Mouse (Mus musculus) left cerebral cortex, adult 2 months (tissue): ENCODE measurements around the gene Cks1brt. TPM values are rescaled to one million over a fixed set of nuclear protein-coding genes. Genes with fewer than 3 reads are reported as not detected.

Experiments
- DNase-seq, 2 experiments: peaks; one replicate each; pipeline ENCODE4 v3.0.0; 2021 to 2022; ENCODE audit warnings: low spot score in 2 of 2, mixed read lengths in 1 of 2; ENCODE audit errors: extremely low spot score in 1 of 2
- H3K27ac ChIP-seq: fragments of 200-600 bp; 2 replicates; pipeline ENCODE4 v1.8.1; 2022
- H3K4me3 ChIP-seq: fragments of 200-600 bp; 2 replicates; pipeline ENCODE4 v1.8.1; 2022
- CTCF ChIP-seq: fragments of 200-600 bp; IDR thresholded peaks from 2 replicates; pipeline ENCODE4 v1.8.1; 2022; ENCODE audit warnings: antibody characterized with exemption, mild to moderate bottlenecking, moderate library complexity
- intact Hi-C: fragments of 180-260 bp; cut with DNase I; formaldehyde crosslinking; loops from one replicate; pipeline ENCODE4 v1.15.1; 2025
- microRNA-seq, 2 experiments: library from miRNA; unstranded; fragments of <30 nt; microRNA quantifications; one replicate each; pipeline ENCODE4 v1.2.0; 2021
- total RNA-seq, 2 experiments: library from RNA; stranded (reverse); gene quantifications; 2 replicates each; pipeline ENCODE4 v1.2.3; 2021

Gene Cks1brt
- total RNA-seq, 2 experiments from 2014 or later = not detected

DNA sequence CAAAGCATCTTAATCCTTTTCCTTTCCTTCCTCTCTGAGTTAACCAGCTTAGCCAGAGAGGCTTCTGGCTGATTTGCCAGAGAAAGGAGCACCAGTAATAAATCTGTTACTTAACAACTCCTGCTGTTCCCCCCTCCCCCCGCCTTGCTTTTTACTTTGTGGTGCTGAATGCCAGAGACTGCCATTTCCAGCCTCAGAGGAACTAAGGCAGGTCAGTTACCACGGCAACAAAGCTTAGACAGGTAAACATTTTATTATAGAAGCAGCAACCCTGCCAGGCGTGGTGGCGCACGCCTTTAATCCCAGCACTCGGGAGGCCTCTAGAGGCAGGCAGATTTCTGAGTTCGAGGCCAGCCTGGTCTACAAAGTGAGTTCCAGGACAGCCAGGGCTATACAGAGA, 24.2 kb downstream of the Cks1brt start:
- intact Hi-C loops = no loop called here
- TF ChIP-seq CTCF = no peak
- DNase-seq = peak in 1 of 2 experiments; percentile 10
- no peak overlapping the region for H3K4me3 ChIP-seq
- no peak overlapping the region for H3K27ac ChIP-seq

DNA sequence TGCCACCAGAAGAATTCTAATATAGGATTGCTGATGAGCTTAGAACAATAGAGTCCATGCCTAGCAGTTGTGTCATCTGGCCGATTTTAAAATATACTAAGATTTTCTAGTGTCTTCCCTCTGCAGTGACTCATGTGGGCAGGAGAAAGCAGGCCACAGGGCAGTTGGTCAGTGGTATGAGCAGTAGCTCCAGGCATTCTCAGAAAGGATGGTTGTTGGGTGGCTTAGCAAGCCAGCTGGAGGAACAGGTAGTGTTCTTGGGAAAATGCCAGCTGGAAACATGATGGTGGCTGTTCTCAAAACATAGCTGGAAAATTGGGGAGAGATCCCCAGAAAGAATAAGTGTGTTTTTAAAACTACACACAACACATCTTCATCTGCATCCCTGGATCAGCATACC, 40.6 kb downstream of the Cks1brt start:
- no peak overlapping the region for H3K4me3 ChIP-seq
- intact Hi-C loops = no loop called here
- no peak overlapping the region for H3K27ac ChIP-seq
- TF ChIP-seq CTCF = no peak
- no peak for DNase-seq

DNA sequence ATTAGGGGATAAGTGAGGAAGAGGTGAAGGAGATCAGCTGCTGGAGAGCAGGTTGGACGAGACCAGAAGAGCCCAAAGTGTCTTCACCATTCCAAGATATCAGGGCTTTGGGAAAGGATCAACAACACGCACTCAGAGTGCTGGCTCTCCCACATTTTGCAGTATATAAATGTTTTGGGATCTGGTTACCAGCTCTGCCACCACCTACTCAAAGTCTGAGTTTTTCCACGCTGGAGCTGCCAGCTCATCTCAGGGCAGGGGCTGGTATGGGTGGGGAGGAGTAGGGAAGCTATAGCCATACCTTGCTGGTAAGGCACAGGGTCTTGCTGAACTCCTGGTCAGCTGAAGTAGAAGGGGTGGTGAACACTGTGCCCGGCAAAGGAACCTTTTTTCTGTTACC, 68.5 kb downstream of the Cks1brt start:
- H3K27ac ChIP-seq = no peak overlapping the region
- DNase-seq = peak in 1 of 2 experiments; percentile 11
- intact Hi-C loops = no loop called here
- no peak overlapping the region for H3K4me3 ChIP-seq
- TF ChIP-seq CTCF = no peak

DNA sequence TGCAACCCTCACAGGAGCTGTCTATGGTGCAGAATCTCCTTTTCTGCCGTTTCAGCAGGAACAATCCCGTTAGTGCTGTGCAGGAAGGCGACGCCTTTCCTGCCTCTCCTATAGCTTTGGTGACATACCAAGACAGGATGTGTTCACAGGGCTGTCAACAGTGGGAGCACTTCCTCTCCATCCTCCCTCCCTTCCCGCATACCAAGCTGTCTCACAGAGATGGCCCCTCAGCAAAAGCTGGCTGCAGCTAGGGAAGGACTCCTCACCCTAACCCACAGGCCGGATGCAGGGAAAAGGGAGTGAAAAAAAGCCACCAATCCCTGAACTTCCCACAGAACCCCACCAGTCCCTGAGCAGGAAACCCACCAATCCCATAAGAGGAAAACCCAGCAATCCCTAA, 69.3 kb downstream of the Cks1brt start:
- Histone ChIP-seq H3K4me3 (no peak overlapping the region), H3K27ac (no peak overlapping the region)
- no peak for DNase-seq
- no peak for TF ChIP-seq CTCF
- intact Hi-C loops = no loop called here

Small RNAs within 50 kb of the gene (microRNA-seq; reads per million reads assigned to microRNA genes)
- gene Gm23388 = 0 to 0.24 reads per million in 2 experiments

Other genes with a start within 250 kb of the Cks1brt start
- gene Klf1, start 250.0 kb upstream of the Cks1brt start, total RNA-seq = under 1 TPM in 1 of 2 experiments, not detected in 1; 0.23 TPM
- 1 to 10 TPM; 4.3 to 5.1 TPM for gene Dnase2a, start 243.4 kb upstream of the Cks1brt start, total RNA-seq
- 10 to 100 TPM; 89.4 to 95.7 TPM for gene Mast1, start 214.6 kb upstream of the Cks1brt start, total RNA-seq
- gene Rtbdn, start 204.9 kb upstream of the Cks1brt start, total RNA-seq = 1 to 10 TPM; 1.1 to 1.2 TPM
- not detected for gene Gm49661, start 182.5 kb upstream of the Cks1brt start, total RNA-seq
- 100 to 1,000 TPM; 319 to 333 TPM for gene Prdx2, start 182.3 kb upstream of the Cks1brt start, total RNA-seq
- 10 to 100 TPM; 43.4 to 47.3 TPM for gene Rnaseh2a, start 182.2 kb upstream of the Cks1brt start, total RNA-seq
- gene Junb, start 173.2 kb upstream of the Cks1brt start, total RNA-seq = 100 to 1,000 TPM in 1 of 2 experiments, 10 to 100 TPM in 1; 99.5 to 145 TPM
- gene Hook2, start 161.3 kb upstream of the Cks1brt start, total RNA-seq = 10 to 100 TPM; 11.3 to 11.6 TPM
- not detected for gene Best2, start 137.4 kb upstream of the Cks1brt start, total RNA-seq
- 100 to 1,000 TPM; 122 to 124 TPM for gene Asna1, start 126.6 kb upstream of the Cks1brt start, total RNA-seq
- 100 to 1,000 TPM; 124 to 132 TPM for gene Trir, start 125.1 kb upstream of the Cks1brt start, total RNA-seq
- 100 to 1,000 TPM; 146 to 163 TPM for gene Tnpo2, start 115.0 kb upstream of the Cks1brt start, total RNA-seq
- gene Fbxw9, start 91.9 kb upstream of the Cks1brt start, total RNA-seq = 10 to 100 TPM; 21.5 to 25.5 TPM
- not detected for gene Gm5741, start 83.9 kb upstream of the Cks1brt start, total RNA-seq
- gene Dhps, start 80.2 kb upstream of the Cks1brt start, total RNA-seq = 10 to 100 TPM; 66.1 to 68.7 TPM
- gene Wdr83os, start 71.2 kb upstream of the Cks1brt start, total RNA-seq = 10 to 100 TPM; 55.6 to 55.7 TPM
- gene Wdr83, start 70.6 kb upstream of the Cks1brt start, total RNA-seq = 10 to 100 TPM; 25.5 to 27.8 TPM
- 10 to 100 TPM; 34.7 to 35.9 TPM for gene Man2b1, start 68.7 kb upstream of the Cks1brt start, total RNA-seq
- 1 to 10 TPM; 7.0 to 7.9 TPM for gene Zfp791, start 28.8 kb upstream of the Cks1brt start, total RNA-seq
- not detected for gene Olfr371, start 74.1 kb downstream of the Cks1brt start, total RNA-seq
- 10 to 100 TPM; 26.8 to 30.0 TPM for gene Orc6, start 147.7 kb downstream of the Cks1brt start, total RNA-seq
- 100 to 1,000 TPM; 116 to 130 TPM for gene Vps35, start 147.9 kb downstream of the Cks1brt start, total RNA-seq
- 1 to 10 TPM; 3.6 to 5.2 TPM for gene Mylk3, start 234.4 kb downstream of the Cks1brt start, total RNA-seq